Mouse (Mus musculus): Measurements from ENCODE around the gene Tsga10. TPM values are rescaled to one million over a fixed set of nuclear protein-coding genes. Genes with fewer than 3 reads are reported as not detected.
A peak's percentile ranks its signal among the peaks of the same experiment; 100 is the strongest.

The Tsga10 gene
- polyA plus RNA-seq (2015; fragmentation: Nextera tagmentation; extraction: Ambion mirVana) = 21.1 and 22.4 TPM in 2 replicates

DNA sequence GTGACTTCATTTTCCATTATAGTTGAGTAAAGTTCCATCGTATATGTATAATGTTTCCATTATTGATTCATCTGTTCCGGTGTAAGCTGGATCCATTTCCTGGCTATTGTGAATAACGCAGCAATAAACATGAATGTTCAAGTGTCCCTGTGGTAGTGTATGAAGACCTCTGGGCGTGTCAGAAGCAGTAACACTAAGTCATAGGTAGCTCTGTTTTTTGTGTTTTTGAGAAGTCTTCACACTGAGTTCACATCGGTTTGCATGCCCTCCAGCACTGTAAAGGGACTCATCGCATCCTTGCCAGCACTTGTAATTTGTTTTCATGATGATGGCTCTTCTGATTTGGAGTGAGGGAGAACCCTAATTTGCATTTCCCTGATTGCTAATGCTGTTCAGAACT is at the start of gene Tsga10:
TSS of gene Tsga10 (minus strand) at position 144 of the 400 bp plus-strand sequence.
- no peaks in the 10 kb centered on the region for H3K9me3 ChIP-seq
- ATAC-seq (replicated peaks) = no peak

DNA sequence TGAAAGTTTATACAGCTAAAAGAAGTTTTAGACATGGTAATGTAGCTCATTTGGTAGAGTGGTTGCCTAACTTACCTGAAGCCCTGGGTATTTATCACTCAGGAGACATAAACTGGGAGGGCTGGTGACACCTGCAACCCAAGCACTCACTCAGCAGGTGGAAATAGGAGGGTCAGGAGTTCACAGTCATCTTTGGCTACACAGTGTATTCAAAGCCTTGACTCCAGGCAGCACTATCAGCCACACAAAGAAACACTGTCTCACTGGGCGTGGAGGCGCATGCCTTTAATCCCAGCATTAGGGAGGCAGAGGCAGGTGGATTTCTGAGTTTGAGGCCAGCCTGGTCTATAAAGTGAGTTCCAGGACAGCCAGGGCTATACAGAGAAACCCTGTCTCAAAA is 46.5 kb upstream of the Tsga10 start:
- H3K27ac ChIP-seq (replicated peaks) = no peak overlapping the region
- H3K4me3 ChIP-seq = no peak overlapping the region
- WGBS = 85% methylated on average over 2 of the region's 2 CpGs

More for the DNA sequence above, at the start of gene Tsga10:
- peaks cover 13% of the 10 kb centered on the region; the same call in 1 of the 2 replicates for H3K27me3 ChIP-seq
- 92% methylated on average over 6 of the region's 6 CpGs for WGBS
- peak within 1 kb of the TSS; percentile 86 for H3K4me2 ChIP-seq (replicated peaks)
- H3K4me3 ChIP-seq = peak within 1 kb of the TSS; percentile 81
- H3K36me3 ChIP-seq = no peaks in the 10 kb centered on the region
- H3K4me1 ChIP-seq = peaks cover 13% of the 10 kb centered on the region
- peak within 1 kb of the TSS; percentile 77 for H3K9ac ChIP-seq (replicated peaks)
- peak within 1 kb of the TSS; percentile 92 for H3K27ac ChIP-seq (replicated peaks)

DNA sequence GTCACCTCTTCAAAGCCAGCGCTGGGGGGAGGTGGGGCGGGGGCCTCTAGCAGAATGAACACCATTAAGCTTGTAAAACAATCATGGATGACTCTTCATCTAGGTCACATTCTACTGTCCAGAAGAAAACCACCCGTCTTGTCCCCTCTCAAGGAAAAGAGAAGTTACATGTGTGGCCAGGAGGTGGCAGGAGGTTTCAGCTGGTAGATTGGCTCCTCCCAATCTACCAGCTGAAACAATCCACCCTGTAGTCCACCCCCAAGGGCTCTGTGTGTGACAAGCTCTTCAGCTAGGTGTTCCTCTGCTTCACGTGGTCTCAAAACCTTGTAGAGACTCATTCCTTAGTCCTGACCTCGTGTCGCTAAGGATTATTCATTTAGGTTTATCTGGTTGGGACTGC is 36.9 kb upstream of the Tsga10 start:
- Histone ChIP-seq H3K4me1 (no peaks in the 10 kb centered on the region), H3K36me3 (peaks cover 20% of the 10 kb centered on the region), H3K9me3 (no peaks in the 10 kb centered on the region), H3K27ac (replicated peaks) (no peak overlapping the region), H3K4me2 (replicated peaks) (no peak overlapping the region), H3K27me3 (no peaks in the 10 kb centered on the region), H3K9ac (replicated peaks) (no peak overlapping the region), H3K4me3 (no peak overlapping the region)
- no peak for ATAC-seq (replicated peaks)
- WGBS = 43% methylated on average over 6 of the region's 6 CpGs

More for the DNA sequence above, 46.5 kb upstream of the Tsga10 start:
- no peak for ATAC-seq (replicated peaks)
- no peaks in the 10 kb centered on the region for H3K36me3 ChIP-seq
- no peaks in the 10 kb centered on the region for H3K4me1 ChIP-seq
- no peaks in the 10 kb centered on the region for H3K27me3 ChIP-seq
- H3K9me3 ChIP-seq = no peaks in the 10 kb centered on the region
- no peak overlapping the region for H3K9ac ChIP-seq (replicated peaks)
- no peak overlapping the region for H3K4me2 ChIP-seq (replicated peaks)

DNA sequence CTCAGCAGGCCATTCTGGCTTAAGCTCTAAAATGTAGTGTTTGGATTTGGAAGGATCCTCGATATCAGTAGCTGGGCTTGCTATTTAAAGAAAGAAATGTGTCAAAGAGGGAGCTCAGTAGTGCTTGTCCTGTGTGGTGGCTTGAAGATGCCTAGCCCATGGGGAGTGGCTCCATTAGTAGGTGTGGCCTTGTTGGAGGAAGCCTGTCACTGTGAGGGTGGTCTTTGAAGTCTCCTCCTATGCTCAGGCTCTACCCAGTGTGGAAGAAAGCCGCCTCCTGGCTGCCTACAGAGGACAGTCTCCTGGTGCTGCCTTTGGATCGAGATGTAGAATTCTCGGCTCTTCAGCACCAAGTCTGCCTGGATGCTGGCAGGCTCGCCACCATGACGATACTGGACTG is 34.1 kb upstream of the Tsga10 start:
- ATAC-seq (replicated peaks) = no peak
- no peak overlapping the region for H3K9ac ChIP-seq (replicated peaks)
- H3K4me3 ChIP-seq = no peak overlapping the region
- no peak overlapping the region for H3K27ac ChIP-seq (replicated peaks)
- H3K4me1 ChIP-seq = no peaks in the 10 kb centered on the region
- H3K27me3 ChIP-seq = no peaks in the 10 kb centered on the region
- peaks cover 41% of the 10 kb centered on the region for H3K36me3 ChIP-seq
- H3K9me3 ChIP-seq = no peaks in the 10 kb centered on the region
- no peak overlapping the region for H3K4me2 ChIP-seq (replicated peaks)
- WGBS = 58% methylated on average over 6 of the region's 6 CpGs

DNA sequence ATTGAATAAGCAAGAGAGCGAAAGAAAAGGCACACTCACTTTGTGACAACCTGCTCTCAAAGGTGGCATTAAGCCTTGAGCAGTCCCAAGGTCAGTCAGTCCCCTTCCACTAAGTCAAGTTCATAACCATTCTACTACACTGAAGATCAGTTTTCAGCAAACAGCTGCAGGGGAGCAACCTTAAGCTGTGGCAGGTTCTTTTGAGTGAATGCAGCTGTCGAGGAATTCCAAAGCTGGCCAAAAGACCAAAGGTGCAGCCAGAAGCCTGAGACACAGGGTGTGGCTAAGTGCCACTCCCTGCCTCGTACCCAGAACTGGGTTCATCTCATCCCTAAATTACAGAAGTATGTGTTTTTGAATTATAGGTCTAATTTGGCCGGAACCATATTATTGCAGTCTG is 33.6 kb upstream of the Tsga10 start:
- Histone ChIP-seq H3K9ac (replicated peaks) (no peak overlapping the region), H3K4me1 (no peaks in the 10 kb centered on the region), H3K27me3 (no peaks in the 10 kb centered on the region), H3K27ac (replicated peaks) (no peak overlapping the region), H3K36me3 (peaks cover 44% of the 10 kb centered on the region), H3K9me3 (no peaks in the 10 kb centered on the region), H3K4me2 (replicated peaks) (no peak overlapping the region), H3K4me3 (no peak overlapping the region)
- ATAC-seq (replicated peaks) = no peak
- WGBS = 88% methylated on average over 4 of the region's 4 CpGs

DNA sequence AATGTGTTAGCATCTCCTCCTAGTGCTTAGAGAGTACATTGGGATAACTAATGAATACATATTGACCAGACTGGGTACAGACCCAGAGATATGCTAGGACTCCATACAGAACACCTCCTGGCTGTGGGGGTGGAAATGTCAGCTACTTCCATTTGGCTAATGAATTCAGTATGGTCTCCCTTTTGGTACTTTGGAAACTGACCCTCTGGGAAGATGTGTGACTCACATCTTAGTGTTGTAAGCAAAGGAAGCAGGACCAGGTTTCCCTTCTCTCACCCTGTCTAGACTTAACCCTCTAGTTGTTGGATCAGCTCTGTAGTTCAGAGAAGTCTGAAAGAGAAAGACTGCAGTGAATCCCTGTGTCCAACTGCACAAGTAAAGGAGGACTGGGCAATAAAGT is 28.4 kb upstream of the Tsga10 start:
- Histone ChIP-seq H3K27me3 (no peaks in the 10 kb centered on the region), H3K4me1 (peaks cover 15% of the 10 kb centered on the region), H3K36me3 (peaks cover 41% of the 10 kb centered on the region), H3K4me2 (replicated peaks) (no peak overlapping the region), H3K27ac (replicated peaks) (no peak overlapping the region), H3K4me3 (no peak overlapping the region), H3K9ac (replicated peaks) (no peak overlapping the region), H3K9me3 (no peaks in the 10 kb centered on the region)
- ATAC-seq (replicated peaks) = no peak

DNA sequence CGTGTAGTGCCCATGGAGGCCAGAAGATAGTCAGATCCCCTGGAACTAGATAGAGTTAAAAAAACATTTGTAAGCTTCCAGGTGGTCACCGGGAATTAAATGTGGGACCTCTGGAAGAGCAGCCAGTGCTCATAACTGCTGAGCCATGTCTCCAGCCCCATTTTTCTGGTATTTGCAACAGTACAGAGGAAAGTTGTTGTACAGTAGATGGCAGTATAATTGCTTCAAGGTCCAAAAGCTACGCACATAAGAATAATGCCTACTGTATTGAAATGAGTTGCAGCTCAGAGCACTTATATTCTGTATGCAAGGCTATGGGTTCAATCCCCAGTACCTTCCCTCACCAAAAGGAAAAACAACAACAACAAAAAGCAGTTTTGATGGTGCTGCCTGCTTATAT is 25.2 kb upstream of the Tsga10 start:
- no peak for ATAC-seq (replicated peaks)
- H3K4me3 ChIP-seq = peak overlapping the region; percentile 76
- H3K9me3 ChIP-seq = no peaks in the 10 kb centered on the region
- no peak overlapping the region for H3K27ac ChIP-seq (replicated peaks)
- no peak overlapping the region; the same call in 1 of the 2 replicates for H3K9ac ChIP-seq (replicated peaks)
- 62% methylated on average over 3 of the region's 3 CpGs for WGBS
- no peaks in the 10 kb centered on the region for H3K27me3 ChIP-seq
- peaks cover 14% of the 10 kb centered on the region; the same call in 1 of the 2 replicates for H3K36me3 ChIP-seq
- H3K4me2 ChIP-seq (replicated peaks) = peak overlapping the region; percentile 75
- peaks cover 22% of the 10 kb centered on the region for H3K4me1 ChIP-seq

DNA sequence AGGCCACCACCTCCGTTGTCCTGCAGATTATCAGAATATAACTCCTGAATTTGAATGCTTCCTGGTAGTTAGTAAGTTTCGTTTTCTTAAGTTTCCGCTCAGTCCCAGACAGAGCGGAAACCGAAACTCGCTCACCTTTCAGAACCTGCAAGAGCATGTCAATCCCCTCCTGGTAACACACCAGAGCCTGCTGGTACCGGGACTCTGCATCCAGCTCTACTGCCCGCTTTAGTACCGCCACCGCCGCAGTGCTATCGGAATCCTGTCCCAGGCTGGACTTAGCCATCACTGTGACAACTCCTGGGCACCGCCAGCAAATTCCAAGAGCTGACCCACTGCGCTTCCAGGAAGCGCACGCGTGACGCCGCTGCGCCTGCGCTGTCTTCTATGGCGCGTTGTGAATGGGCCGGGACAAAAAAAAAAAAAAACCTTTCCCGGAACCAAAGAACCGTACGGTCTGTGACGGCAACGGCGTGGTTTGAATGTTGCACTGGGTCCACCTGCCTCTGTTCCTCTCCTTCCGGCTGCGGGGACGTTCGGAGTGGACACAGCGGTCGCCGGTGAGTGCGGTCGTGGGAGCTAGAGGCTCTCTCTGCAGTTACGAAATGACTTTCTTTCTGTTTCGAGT is 23.9 kb upstream of the Tsga10 start, which contains the start of the genes Mitd1 and Mrpl30:
TSS of gene Mitd1 (minus strand) at position 387 of the 628 bp plus-strand sequence.
TSS of gene Mrpl30 (plus strand) at position 453 of the 628 bp plus-strand sequence.
- Histone ChIP-seq H3K9me3 (no peaks in the 10 kb centered on the region), H3K4me2 (replicated peaks) (peak within 1 kb of the TSS; percentile 75), H3K27ac (replicated peaks) (peak within 1 kb of the TSS; percentile 67), H3K9ac (replicated peaks) (peak within 1 kb of the TSS; percentile 71), H3K4me1 (peaks cover 22% of the 10 kb centered on the region), H3K36me3 (peaks cover 9% of the 10 kb centered on the region; the same call in 1 of the 2 replicates), H3K27me3 (no peaks in the 10 kb centered on the region), H3K4me3 (peak within 1 kb of the TSS; percentile 76)
- under 1% methylated on average over 41 of the region's 41 CpGs for WGBS
- ATAC-seq (replicated peaks) = peak; percentile 92

DNA sequence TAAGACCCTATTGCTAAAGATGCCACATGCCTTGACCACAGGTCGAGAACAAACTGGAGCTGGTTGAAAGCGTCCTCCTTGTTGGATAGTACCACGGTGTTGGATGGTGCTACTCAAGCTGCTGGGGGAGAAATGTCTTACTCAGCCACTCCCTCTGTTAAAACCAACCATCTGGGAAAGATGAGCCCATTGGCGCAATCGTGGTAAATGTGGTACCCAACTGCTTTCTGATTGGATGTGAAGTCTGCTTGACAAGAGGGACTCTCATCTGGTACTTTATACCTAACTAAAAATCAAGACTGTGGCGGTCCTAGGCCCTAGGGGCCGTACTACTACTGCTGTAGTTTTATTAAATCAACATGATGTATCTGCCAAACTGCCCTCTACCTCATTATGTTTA is 23.0 kb upstream of the Tsga10 start:
- peak overlapping the region; percentile 71; the same call in 1 of the 2 replicates for H3K9ac ChIP-seq (replicated peaks)
- peak overlapping the region; percentile 76 for H3K4me3 ChIP-seq
- no peaks in the 10 kb centered on the region for H3K9me3 ChIP-seq
- no peak for ATAC-seq (replicated peaks)
- H3K4me2 ChIP-seq (replicated peaks) = peak overlapping the region; percentile 75
- peaks cover 4% of the 10 kb centered on the region; the same call in 1 of the 2 replicates for H3K36me3 ChIP-seq
- 82% methylated on average over 7 of the region's 7 CpGs for WGBS
- peaks cover 22% of the 10 kb centered on the region for H3K4me1 ChIP-seq
- no peaks in the 10 kb centered on the region for H3K27me3 ChIP-seq
- H3K27ac ChIP-seq (replicated peaks) = no peak overlapping the region

DNA sequence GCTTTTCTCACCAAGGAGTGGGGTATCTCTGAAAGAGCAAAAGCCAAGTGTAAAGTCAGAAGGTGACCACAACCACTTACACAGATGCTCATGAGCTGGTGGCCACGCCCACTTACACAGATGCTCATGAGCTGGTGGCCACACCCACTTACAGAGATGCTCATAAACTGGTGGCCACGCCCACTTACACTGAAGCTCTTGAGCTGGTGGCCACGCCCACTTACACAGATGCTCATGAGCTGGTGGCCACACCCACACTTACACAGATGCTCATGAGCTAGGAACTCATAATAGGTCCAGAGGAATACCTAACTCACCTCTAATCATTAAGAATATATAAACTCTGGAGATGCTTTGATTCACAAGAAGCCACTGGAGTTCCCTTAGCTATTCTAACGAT is 18.2 kb upstream of the Tsga10 start:
- no peak for ATAC-seq (replicated peaks)
- Histone ChIP-seq H3K4me2 (replicated peaks) (no peak overlapping the region), H3K27me3 (no peaks in the 10 kb centered on the region), H3K9ac (replicated peaks) (no peak overlapping the region), H3K4me1 (peaks cover 5% of the 10 kb centered on the region), H3K4me3 (no peak overlapping the region), H3K9me3 (no peaks in the 10 kb centered on the region), H3K36me3 (peaks cover 28% of the 10 kb centered on the region), H3K27ac (replicated peaks) (no peak overlapping the region)
- 89% methylated on average over 4 of the region's 4 CpGs for WGBS

DNA sequence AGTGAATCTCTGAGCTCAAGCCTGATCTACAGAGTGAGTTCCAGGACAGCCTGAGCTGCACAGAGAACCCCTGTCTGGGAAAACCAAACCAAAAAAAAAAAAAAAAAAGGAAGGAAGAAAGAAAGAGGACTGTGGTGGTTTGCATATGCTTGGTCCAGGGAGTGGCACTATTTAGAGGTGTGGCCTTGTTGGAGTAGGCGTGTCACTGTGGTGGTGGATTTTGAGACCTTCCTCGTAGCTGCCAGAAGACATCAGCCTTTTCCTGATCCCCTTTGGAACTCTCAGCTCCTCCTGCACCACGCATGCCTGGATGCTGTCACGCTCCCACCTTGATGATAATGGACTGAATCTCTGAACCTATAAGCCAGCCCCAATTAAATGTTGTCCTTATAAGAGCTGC is 17.2 kb upstream of the Tsga10 start:
- 92% methylated on average over 4 of the region's 4 CpGs for WGBS
- no peak for ATAC-seq (replicated peaks)

DNA sequence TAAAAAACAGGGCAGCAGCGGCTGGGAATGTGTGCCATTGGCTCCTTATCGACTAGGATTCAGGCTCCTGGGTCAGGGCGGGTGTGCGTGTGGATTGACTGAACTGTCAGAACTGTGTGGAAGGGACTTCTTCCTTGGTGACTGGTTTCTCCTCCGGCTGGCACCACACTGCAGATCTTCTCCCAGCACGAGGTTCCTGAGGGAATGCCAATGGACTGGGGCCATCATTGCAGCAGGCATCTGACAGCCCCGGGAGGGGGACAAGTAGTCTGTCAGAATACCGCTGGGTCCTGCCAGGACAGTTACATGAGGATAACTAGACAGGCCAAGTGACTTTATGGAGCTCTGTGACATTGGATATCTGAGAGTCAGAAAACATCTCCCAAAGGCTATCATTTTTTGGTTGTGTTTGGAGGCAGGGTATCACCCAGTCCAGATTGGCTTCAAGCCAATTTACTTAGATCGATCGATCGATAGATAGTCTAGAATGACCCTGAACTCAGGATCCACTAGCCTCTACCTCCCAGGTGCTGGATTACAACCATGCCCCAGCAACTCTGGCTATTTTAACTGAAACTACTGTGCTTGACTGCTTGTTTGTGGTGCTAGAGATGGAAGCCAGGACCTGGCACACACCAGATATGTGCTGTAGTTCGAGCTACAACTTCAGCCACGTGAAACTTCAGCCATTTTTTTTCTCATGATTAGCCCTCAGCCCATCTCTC is 11.7 kb upstream of the Tsga10 start:
- 96% methylated on average over 13 of the region's 13 CpGs for WGBS
- peaks cover 45% of the 10 kb centered on the region for H3K36me3 ChIP-seq
- H3K9ac ChIP-seq (replicated peaks) = no peak overlapping the region
- H3K4me3 ChIP-seq = no peak overlapping the region
- ATAC-seq (replicated peaks) = no peak
- no peak overlapping the region for H3K4me2 ChIP-seq (replicated peaks)
- H3K9me3 ChIP-seq = no peaks in the 10 kb centered on the region
- no peak overlapping the region for H3K27ac ChIP-seq (replicated peaks)
- peaks cover 3% of the 10 kb centered on the region for H3K4me1 ChIP-seq
- no peaks in the 10 kb centered on the region for H3K27me3 ChIP-seq

More for the DNA sequence above, 17.2 kb upstream of the Tsga10 start:
- Histone ChIP-seq H3K27me3 (no peaks in the 10 kb centered on the region), H3K4me2 (replicated peaks) (no peak overlapping the region), H3K9me3 (no peaks in the 10 kb centered on the region), H3K9ac (replicated peaks) (no peak overlapping the region), H3K36me3 (peaks cover 36% of the 10 kb centered on the region), H3K27ac (replicated peaks) (no peak overlapping the region), H3K4me3 (no peak overlapping the region), H3K4me1 (no peaks in the 10 kb centered on the region)
